Mouse (Mus musculus) heart, embryonic 14.5 days (tissue): ENCODE measurements around the gene Wscd2. TPM values are rescaled to one million over a fixed set of nuclear protein-coding genes. Genes with fewer than 3 reads are reported as not detected.
"Not testable (repeated sequence)": the region's sequence is repeated elsewhere in the genome, so short reads cannot be mapped to it uniquely, and the experiment has no call there.

Experiments
- ATAC-seq: fragments of 200-750 bp; cut with Nextera tagmentation; 2 replicates; pipeline ENCODE4 v1.8.0; 2017; ENCODE audit warnings: low read depth, moderate TSS enrichment; ENCODE audit not compliant: insufficient number of reproducible peaks, insufficient read depth, low FRiP score
- H3K27ac ChIP-seq, 2 experiments: fragments of 200-500 bp in 1 of 2; fragments of 300-500 bp in 1 of 2; sonication (generic) in 1 of 2; replicated peaks in 1 of 2; 2 replicates each; pipeline ENCODE4 v1.5.1; 2012 to 2014; ENCODE audit warnings: low read depth in 2 of 2, low read length in 2 of 2, control low read depth in 1 of 2, mild to moderate bottlenecking in 1 of 2, mixed read lengths in 1 of 2; ENCODE audit not compliant: control insufficient read depth in 1 of 2, insufficient read depth in 1 of 2
- H3K27me3 ChIP-seq: fragments of 300-500 bp; sonication (generic); 2 replicates; pipeline ENCODE4 v1.6.1; 2014; ENCODE audit warnings: mild to moderate bottlenecking, low read length, control low read depth; ENCODE audit not compliant: control insufficient read depth, insufficient read depth
- H3K36me3 ChIP-seq: fragments of 300-500 bp; sonication (generic); 2 replicates; pipeline ENCODE4 v1.6.1; 2014; ENCODE audit warnings: mild to moderate bottlenecking, control low read depth, low read length, mixed read lengths; ENCODE audit not compliant: control insufficient read depth, insufficient read depth
- H3K4me1 ChIP-seq, 2 experiments: fragments of 200-500 bp in 1 of 2; fragments of 300-500 bp in 1 of 2; sonication (generic) in 1 of 2; 2 replicates each; pipeline ENCODE4 v1.6.1; 2012 to 2014; ENCODE audit warnings: low read length in 2 of 2, control low read depth in 1 of 2, mixed read lengths in 1 of 2; ENCODE audit not compliant: control insufficient read depth in 2 of 2, insufficient read depth in 2 of 2
- H3K4me2 ChIP-seq: fragments of 300-500 bp; sonication (generic); 2 replicates; pipeline ENCODE4 v1.6.1; 2014; ENCODE audit warnings: mild to moderate bottlenecking, low read length
- H3K4me3 ChIP-seq, 2 experiments: fragments of 200-500 bp in 1 of 2; fragments of 300-500 bp in 1 of 2; sonication (generic) in 1 of 2; 2 replicates each; pipeline ENCODE4 v1.5.1; 2012 to 2014; ENCODE audit warnings: low read length in 2 of 2, mild to moderate bottlenecking in 2 of 2, control low read depth in 1 of 2, low read depth in 1 of 2, moderate library complexity in 1 of 2; ENCODE audit not compliant: control insufficient read depth in 1 of 2, insufficient read depth in 1 of 2
- H3K9ac ChIP-seq: fragments of 300-500 bp; sonication (generic); 2 replicates; pipeline ENCODE4 v1.6.1; 2014; ENCODE audit warnings: mild to moderate bottlenecking, low read length
- H3K9me3 ChIP-seq: fragments of 300-500 bp; sonication (generic); 2 replicates; pipeline ENCODE4 v1.6.1; 2016; ENCODE audit warnings: low read length, control low read depth; ENCODE audit not compliant: control insufficient read depth
- whole genome bisulfite sequencing: fragments of 180-500 bp; shearing (Covaris S2); extraction: QIAGEN DNeasy Blood & Tissue Kit; methylation state at CpG from one replicate; pipeline ENCODE4 v1.1.7; 2014; 5-methylcytosine and 5-hydroxymethylcytosine counted together
- polyA plus RNA-seq: library from polyadenylated mRNA; unstranded; fragments of >200 nt; fragmentation: Nextera tagmentation; extraction: Ambion mirVana; gene quantifications from 2 replicates; pipeline ENCODE4 v1.2.1, GENCODE M21; 2014

Gene Wscd2
- polyA plus RNA-seq, 1 experiment from 2014 or later = 2.8 TPM

DNA sequence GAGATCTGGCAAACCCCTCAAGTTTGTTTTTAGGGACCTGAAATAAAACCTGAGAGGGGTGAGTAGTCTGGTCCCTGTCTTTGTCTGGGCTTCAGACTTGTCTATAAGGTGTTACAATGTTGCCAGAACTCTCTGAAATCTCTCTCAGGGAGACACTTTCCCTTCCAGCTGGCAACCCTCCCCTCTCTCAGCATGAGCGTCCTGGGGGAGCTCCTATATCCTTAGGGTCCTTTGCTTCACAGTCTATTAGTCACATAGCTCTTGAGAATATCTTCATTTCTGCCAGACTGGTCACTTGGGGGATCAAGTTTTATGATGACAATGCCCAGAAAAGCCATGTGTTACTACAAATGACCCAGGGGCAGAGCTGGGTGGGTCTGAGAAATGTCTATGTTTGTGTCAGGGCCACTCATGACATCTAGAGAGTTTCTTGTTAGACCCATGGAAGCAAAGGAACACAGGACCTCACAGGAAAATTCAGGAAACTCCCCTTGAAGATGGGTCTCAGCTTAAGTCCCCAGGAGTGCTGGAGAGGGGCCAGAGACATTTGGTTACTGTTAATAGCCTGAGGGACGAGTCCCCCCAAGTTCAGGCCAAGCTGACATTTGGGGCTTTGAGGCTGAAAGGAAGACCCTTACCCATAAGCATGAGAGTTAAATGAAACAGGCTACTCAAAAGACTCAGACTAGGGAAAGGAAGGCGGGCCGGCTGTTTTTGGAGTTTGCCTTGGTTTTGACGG lies 93.5 kb downstream of the Wscd2 start:
- ATAC-seq = no peak
- Histone ChIP-seq H3K36me3 (no peaks in the 10 kb centered on the region), H3K4me2 (no peak overlapping the region), H3K9me3 (no peaks in the 10 kb centered on the region), H3K27me3 (no peaks in the 10 kb centered on the region), H3K4me3 (no peak overlapping the region), H3K27ac (no peak overlapping the region), H3K4me1 (no peaks in the 10 kb centered on the region; a peak in 1 of 4 replicates), H3K9ac (no peak overlapping the region)
- 57% methylated on average over 5 of the region's 5 CpGs for WGBS

- Histone ChIP-seq H3K27ac (no peak overlapping the region), H3K4me3 (no peak overlapping the region), H3K9me3 (no peaks in the 10 kb centered on the region), H3K36me3 (no peaks in the 10 kb centered on the region), H3K4me2 (no peak overlapping the region), H3K27me3 (no peaks in the 10 kb centered on the region), H3K4me1 (no peaks in the 10 kb centered on the region; a peak in 1 of 4 replicates), H3K9ac (no peak overlapping the region)
- 31% methylated on average over 6 of the region's 6 CpGs for WGBS
- no peak for ATAC-seq
These were observed 94.3 kb downstream of the Wscd2 start for GRCm38 (mm10) chr5:113584439-113584838.

DNA sequence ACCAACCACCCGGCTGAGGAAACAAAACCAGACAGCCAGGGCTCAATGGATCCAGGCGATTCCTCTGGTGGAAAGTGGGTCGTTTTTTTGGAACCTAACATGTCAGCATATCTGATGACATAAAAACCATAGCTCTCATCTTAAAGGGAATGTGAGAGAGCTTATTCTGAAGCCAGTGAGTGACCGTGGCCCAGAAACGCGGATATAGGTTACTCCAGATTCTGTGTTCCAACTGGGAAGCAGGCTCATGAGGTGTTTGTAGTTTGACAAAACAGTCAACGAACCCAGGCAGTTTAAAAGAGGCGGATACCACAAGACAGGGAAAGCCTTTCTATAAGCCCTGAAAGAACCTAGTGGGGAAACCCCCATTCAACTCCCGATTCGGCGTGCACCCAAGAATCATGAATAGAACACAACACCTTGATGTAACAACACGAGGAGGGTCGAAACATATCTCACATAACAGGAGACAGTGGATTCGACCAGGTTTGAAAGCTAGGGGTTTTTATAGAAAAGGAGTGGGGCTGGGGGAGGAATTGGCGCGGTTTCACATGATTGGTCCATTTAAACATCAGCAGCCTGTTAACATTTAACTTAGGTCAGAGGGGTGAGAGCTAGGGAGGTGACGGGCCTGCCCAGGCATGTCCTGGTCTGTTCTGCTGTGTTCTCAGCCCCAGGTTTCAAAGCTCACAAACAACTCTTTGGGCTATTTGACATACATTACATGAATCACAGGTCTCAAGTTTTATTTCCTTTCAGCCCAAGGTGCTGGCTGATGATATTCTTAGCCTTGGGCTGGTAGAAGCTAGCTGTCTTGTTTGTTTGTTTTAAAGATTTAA lies 95.7 kb downstream of the Wscd2 start:
- H3K36me3 ChIP-seq, H3K27ac ChIP-seq, H3K9ac ChIP-seq, H3K27me3 ChIP-seq, H3K4me3 ChIP-seq, H3K9me3 ChIP-seq, H3K4me1 ChIP-seq, H3K4me2 ChIP-seq, ATAC-seq: not testable (repeated sequence)
- 79% methylated on average over 17 of the region's 17 CpGs for WGBS

DNA sequence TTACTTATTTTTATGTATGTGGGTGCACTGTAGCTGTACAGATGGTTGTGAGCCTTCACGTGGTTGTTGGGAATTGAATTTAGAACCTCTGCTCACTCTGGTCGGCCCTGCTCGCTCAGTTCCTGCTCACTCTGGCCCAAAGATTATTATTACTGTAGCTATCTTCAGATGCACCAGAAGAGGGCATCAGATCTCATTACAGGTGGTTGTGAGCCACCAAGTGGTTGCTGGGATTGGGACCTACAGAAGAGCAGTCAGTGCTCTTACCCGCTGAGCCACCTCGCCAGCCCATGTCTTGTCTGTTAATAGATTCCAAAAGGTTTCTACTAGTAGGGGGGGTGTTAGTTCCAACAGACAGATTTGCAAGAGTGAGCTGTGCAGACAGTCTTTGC lies 96.3 kb downstream of the Wscd2 start:
- not testable (repeated sequence) for H3K27ac ChIP-seq, H3K9me3 ChIP-seq, H3K4me1 ChIP-seq, H3K27me3 ChIP-seq, H3K4me2 ChIP-seq, ATAC-seq, H3K36me3 ChIP-seq, H3K4me3 ChIP-seq, H3K9ac ChIP-seq
- WGBS = 57% methylated on average over 5 of the region's 5 CpGs

- Histone ChIP-seq H3K4me2 (no peak overlapping the region), H3K4me1 (no peaks in the 10 kb centered on the region), H3K36me3 (no peaks in the 10 kb centered on the region), H3K27ac (no peak overlapping the region), H3K9me3 (no peaks in the 10 kb centered on the region), H3K9ac (no peak overlapping the region), H3K27me3 (peaks cover 7% of the 10 kb centered on the region), H3K4me3 (no peak overlapping the region)
- WGBS = 71% methylated on average over 5 of the region's 5 CpGs
- no peak for ATAC-seq
These were observed 100.0 kb downstream of the Wscd2 start for GRCm38 (mm10) chr5:113590010-113590640.

DNA sequence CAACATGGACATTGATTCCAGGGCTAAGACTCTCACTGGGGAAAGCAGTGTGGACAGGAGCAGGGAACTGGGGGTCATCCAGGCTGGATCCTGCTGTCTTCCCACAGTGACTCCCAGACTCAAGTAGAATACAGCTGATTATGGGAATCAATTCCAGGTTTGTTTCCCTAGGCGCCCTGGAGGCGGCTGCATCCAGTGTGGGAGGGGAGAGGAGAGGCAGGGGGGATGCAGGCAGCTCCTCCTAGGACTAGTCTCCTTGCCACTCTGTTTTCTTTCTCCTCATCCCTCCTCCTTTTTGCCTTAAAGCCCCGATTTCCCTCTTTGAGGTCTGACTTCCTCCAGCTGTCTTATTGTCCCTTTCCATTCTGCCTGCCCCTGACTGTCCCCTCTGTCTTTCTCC lies 101.0 kb downstream of the Wscd2 start:
- WGBS = 21% methylated on average over 3 of the region's 3 CpGs
- Histone ChIP-seq H3K4me2 (no peak overlapping the region), H3K27me3 (peaks cover 7% of the 10 kb centered on the region), H3K4me1 (no peaks in the 10 kb centered on the region), H3K9ac (no peak overlapping the region), H3K9me3 (no peaks in the 10 kb centered on the region), H3K27ac (no peak overlapping the region), H3K36me3 (no peaks in the 10 kb centered on the region), H3K4me3 (no peak overlapping the region)
- ATAC-seq = no peak

DNA sequence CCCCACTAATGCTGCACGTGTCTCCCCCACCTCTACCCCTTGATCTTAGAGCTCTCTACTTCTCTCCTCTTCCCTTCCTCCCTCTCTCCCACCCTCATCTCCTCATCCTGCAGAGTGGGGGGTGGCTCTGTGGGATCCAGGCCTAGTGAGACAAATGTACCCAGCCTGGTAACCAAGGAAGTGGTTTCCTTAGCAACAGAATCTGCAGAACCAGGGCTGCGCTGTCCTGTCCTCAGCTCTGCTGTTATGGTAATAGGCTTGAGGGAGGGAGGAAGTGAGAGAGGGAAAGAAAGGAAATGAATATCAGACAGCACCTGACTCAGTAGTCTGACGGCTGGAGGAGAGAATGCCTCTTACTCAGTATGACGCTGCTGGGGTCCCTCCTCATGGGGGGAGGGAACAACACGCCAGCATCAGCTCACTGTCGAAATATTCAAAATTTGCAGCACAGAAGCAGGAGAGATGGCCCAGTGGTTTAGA lies 101.7 kb downstream of the Wscd2 start:
- no peak overlapping the region for H3K4me2 ChIP-seq
- 10% methylated on average over 6 of the region's 6 CpGs for WGBS
- ATAC-seq = no peak

More for the DNA sequence above, 101.7 kb downstream of the Wscd2 start:
- Histone ChIP-seq H3K9me3 (no peaks in the 10 kb centered on the region), H3K4me1 (no peaks in the 10 kb centered on the region), H3K9ac (no peak overlapping the region), H3K27me3 (peaks cover 7% of the 10 kb centered on the region), H3K36me3 (no peaks in the 10 kb centered on the region), H3K27ac (no peak overlapping the region), H3K4me3 (no peak overlapping the region)
